Mouse (Mus musculus) Muller cell, postnatal 12 days (primary cell): ENCODE results near the gene Gm16253.
"Not testable (repeated sequence)": the region's sequence is repeated elsewhere in the genome, so short reads cannot be mapped to it uniquely, and the experiment has no call there.

Experiments
- DNase-seq: peaks from one replicate; pipeline ENCODE4 v3.0.0-alpha.2; 2015; ENCODE audit errors: inconsistent ontology term

The Gm16253 gene

DNA sequence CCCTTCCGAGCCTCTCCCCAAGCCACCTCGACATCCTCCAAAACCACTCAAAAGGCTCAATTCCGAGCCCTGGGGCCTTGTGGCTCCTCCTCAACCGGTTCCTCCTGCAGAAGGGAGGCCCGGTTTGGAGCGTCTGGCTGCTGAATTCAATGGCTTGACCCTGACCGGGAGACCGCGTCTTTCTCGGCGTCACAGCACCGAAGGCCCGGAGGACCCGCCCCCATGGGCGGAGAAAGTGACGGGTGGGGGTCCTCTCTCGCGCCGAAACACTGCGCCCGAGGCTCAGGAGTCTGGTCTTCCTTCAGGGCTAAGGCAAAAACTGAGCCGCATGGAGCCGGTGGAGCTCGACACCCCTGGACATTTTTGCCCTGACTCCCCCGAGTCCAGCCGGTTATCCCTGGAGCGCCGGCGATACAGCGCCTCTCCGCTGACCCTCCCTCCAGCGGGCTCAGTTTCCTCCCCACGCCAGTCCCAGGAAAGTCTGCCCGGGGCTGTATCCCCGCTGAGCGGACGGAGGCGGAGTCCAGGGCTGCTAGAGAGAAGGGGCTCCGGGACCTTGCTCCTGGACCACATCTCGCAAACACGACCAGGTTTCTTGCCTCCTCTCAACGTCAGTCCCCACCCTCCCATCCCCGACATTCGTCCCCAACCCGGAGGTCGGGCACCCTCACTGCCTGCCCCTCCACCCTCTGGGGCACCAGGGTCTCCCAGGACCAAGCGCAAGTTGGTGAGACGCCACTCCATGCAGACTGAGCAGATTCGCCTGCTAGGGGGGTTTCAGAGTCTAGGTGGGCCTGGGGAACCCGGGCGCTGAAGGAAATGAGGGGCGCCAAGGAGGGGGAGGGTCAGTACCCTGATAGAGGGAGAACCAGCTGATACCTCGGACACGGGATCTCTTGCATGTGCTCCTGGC is 21.6 kb downstream of the Gm16253 start:
- peak; percentile 68 for DNase-seq

DNA sequence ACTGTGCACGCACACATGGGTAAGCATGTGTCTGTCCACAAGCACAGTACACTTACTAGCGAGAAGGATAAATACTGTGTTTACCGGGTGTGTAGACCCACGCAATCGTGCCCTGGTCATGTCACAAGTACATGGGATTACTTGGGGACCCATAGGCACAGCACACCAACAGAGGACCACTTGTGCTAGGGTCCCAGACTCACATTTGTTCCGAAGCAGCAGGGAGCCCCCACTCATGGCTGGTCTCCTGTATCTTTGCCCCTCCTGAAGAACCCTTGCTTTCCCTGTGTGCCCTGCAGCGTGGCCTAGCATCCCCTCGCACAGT is 22.2 kb downstream of the Gm16253 start:
- no peak for DNase-seq

DNA sequence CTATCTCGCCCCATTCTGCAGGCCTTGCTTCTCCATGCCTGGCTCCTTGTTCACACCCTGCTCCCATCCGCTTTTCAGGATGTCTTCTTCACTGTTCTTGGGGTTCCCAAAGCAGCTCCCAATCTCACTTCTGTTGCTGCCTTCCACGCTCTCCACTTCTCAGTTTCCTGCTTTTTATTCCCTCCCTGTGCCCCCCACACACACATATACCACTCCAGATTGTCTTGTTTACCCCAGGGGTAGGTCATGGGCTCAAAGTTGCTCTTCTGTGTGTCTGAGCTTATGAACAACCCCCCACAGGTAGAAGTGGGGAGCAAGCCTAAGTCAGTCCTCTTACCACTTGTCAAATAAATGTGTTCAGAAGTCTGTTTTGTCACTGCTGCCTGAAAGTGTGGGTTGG is 22.6 kb downstream of the Gm16253 start:
- no peak for DNase-seq

DNA sequence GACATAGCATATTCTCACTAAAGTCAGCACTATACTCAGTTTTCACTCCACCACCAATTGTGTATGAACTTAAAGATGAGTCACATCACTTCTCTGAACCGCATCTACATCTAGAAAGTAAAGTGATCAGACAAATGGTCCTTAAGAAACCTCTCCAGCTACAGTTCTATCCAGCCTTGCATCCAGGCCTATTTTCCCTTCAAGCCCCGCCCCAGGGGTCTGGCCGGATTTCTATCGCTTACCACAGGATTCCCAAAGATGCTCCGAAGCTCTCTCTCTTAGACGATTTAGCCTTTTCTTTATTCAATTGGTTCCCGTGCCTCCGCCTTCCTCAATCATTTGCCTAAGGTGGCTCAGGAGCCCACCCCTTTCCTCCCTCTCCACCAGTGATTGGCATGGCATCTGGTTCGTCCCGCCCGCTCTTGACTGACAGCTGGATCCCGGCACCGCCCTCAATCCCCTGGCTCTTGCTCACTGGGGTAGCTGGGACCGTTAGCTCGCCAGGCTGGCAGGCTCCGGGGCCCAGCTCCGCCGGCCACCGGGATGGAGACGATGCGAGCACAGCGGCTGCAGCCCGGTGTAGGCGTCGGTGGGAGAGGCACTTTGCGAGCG is 24.0 kb downstream of the Gm16253 start, which contains the start of gene Lix1l:
Gene Lix1l, plus strand, starts transcription at position 511 of the 612 bp plus-strand sequence.
- peak; percentile 99 for DNase-seq

DNA sequence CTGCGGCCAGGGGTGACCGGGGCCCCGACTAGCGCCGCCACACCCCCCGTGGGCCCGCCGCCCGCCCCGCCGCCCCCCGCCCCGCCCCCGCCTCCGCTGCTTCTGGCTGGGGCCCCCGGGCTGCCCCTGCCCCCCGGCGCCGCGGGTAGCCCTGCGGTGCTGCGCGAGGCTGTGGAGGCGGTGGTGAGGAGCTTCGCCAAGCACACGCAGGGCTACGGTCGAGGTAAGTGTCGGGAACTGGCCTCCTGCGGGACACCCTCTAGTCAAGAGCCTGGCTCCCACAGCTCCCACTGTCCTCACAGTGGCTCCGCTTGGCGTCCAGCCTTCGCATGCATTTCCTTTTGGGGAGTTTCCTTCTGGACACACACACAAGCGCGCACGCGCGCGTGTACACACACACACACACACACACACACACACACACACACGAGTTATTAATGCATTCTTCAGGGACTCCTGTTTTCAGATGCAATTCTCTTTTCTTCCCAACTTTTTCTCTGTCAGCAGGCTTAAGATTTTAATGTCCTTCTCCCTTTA is 24.5 kb downstream of the Gm16253 start:
- DNase-seq: peak; percentile 76

DNA sequence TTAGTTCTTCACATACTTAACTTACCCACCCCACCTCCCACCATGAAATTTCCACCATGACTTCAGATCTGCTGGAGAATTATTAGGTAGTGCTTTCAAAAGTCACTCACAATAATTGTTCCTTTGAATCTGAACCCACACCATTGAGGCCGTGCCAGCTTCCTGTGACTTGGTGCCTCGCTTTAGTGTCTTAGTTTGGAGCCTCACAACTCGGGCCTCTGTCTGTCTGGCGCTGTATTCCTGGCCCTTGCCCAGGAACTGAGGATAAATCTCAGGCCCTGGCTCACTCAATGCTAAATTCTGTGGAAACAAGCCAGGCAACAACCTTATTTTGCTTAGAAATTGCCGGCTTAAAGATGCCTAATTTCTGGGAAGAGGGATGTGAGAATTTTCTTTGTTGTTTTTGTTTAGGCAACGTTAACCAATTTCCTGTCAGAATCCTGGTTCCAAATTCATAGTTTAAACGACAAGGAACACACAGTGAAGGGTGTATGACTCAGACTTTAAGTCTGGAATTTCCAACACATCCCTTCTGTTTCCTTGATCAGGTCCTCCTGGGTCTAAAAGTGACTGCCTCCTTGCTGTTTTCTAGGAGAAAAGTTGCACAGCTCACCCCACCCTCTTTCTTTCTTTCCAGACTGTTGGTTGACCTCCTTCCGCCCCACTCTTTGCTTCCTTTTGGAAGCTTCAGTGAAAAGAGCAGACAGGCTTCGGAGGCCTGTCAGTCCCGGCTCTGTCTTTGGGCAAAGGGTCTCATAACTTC is 25.3 kb downstream of the Gm16253 start:
- DNase-seq: peak; percentile 66

DNA sequence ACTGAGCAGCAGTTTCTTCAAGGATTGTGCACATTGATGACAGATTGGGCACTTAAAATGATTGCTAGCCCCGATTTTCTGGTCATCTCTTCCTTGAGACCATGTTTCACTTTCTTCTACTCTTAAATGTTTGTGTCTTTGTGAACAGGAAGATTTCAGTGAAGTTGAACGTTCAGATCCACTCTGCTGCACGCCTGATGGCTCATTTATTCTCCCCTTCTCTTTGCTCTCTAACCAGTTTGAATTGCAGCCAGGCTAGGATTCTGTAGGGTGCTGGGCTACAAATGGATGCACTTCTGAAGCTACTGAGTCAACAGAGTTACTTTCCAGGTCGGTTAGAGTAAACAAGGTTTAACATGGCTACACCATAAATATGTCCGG is 25.9 kb downstream of the Gm16253 start:
- DNase-seq: no peak

DNA sequence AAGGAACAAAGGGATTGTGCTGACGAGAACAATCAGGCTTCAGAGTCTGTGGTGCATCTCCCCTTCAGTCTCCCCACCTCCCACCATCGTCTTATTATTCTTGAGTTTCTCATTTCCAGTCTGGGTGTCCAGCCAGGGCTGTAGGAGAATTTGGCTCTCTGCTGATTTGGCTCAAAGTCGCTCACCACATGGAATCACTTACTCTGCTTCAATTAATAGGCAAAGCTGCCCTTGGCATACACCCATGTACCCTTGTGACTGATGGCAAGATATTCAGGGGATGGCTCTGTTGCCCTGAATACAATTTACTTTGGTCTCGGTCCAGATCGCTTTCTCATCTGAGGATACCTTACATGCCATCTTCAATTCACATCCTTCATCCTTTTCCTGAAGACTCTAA is 26.5 kb downstream of the Gm16253 start:
- DNase-seq: peak; percentile 87

DNA sequence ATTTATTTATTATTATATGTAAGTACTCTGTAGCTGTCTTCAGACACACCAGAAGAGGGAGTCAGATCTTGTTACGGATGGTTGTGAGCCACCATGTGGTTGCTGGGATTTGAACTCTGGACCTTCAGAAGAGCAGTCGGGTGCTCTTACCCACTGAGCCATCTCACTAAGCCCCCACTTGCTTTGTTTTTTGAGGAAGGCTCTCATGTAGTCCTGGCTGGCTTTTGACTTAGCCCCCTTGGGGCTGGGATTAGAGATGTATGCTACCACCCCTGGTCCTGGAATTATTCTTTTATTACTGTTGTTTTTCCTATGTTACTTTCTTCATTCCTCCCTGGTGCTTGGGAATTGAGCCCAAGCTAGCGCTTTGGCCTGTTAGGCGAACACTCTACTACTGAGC is 29.2 kb downstream of the Gm16253 start:
- DNase-seq: not testable (repeated sequence)

DNA sequence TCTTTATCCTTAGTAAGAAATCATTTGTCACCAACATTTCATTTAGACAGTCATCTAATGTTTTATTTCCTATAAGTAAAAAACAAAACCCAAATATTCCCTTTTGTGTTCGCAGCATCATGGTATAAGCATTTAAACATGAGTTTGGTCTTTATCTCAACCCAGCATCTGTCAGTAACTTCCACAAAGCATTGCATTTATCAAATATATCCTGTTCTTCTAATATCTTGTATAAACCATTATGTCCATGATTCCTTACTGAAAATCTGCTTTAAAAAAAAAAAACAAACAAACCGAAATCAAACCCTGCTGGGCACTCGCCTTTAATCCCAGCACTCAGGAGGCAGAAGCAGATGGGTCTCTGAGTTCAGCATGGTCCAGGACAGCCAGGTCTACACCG is 29.8 kb downstream of the Gm16253 start:
- no peak for DNase-seq

DNA sequence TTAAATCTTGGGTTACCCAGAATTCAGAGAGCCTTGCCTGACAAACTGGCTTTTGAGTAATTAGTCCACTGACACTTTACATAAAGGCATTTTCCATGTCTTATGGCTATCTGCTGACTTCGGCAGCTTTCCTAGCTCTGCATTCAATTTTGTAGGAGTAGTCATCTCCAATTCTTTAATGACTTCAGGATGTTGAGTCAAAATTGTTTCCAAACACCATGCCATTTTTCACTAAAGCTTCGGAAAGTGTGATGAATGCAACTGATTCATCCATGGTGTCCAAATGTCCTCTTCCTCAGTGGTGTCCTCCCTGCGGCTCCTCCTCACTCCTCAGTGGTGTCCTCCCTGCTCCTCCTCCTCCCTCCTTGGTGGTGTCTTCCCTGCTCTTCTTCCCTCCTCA is 41.2 kb downstream of the Gm16253 start:
- no peak for DNase-seq

DNA sequence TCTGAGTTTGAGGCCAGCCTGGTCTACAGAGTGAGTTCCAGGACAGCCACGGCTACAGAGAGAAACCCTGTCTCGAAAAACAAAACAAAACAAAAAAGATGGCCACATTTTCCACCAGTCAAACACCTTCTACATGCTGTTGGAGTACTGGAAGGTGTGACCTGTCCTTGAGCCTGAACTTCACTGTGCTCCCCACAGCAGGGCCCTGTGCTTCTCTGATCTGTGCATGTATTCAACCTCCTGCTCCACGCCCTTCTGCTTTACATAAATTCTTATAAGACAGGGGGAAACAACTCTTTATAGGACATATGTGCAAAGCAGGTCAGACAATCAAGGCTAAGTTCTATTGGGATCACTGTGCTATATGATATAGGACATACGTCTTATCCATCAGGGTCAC is 46.4 kb downstream of the Gm16253 start:
- no peak for DNase-seq

DNA sequence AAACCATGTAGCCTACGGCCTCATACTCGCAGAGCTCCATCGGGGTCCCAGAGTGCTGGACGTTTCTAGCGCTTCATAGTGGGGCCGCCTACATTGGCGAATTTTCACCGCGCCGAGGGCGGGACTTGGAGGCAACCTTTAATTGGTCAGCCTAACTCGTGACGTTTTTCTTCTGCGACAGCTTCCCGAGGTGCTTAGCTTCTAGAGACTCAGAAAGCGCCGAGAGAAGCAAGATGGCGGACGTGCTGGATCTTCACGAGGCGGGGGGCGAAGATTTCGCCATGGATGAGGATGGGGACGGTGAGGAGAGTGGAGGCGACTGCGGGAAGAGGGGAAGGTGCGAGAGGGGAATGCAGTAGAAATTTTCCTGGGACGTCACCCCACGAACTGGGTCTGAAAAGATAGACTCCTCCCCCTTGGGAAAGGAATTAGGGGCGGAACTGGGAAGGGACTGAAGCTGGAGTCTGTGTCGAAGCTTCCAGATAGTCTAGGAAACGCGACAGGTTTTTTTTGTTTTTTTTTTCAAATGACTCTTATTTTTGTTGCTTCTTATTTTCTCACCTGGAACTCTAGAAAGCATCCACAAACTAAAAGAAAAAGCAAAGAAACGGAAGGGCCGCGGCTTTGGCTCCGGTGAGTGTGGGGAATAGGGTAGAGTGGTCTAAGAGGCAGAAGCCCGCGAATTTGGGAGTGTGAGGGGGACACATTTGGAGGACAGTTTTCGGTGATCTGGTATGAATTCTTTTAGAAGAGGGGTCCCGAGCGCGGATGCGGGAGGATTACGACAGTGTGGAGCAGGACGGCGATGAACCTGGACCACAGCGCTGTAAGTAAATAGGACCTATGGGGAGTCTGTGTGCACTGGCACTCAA is 53.2 kb downstream of the Gm16253 start, which contains the start of gene Rbm8a:
Gene Rbm8a, plus strand, starts transcription at position 205 of the 872 bp plus-strand sequence.
- peak; percentile 93 for DNase-seq
